Comparison of ENCODE assay signal across 7 mouse cellular contexts in the genomic region with DNA sequence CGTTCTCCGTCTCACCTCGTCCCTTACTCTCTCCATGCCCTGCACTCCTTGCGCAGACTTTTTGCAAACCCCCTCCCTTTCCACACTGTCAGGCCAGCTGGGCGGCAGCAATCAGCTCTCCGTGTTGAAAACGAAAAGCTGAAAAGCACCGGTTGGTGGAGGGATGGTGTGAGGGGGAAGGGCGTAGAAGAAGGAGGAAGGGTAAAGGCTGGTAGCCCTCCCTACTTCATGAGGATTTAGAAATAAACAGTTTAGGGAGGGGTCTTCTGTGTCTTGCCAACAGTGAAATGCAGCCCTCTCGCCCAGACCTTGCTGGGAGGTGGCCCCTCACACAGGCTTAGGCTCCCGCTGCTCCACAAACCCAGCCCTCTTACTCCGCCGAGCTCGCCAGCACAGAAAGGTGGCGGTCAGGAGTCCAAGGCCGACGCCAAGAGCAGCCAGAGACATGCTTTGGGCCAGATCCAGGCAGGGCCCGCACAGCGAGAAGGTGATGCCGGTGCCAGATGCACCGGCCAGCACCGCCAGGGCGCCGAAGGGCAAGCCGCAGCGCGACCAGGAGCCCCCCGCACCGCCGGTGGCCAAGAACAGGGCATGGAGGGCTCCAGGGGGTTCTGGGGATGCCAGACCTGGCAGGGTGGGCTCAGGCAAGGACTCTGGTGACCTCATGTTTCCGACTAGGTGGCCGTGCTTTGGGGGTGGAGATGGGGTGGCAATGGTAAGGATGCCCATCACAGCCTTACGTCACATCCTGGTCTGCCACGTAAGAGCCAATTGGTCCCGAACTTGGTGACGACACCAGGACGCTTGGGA. TPM values are rescaled to one million over a fixed set of nuclear protein-coding genes. Genes with fewer than 3 reads are reported as not detected.
DNase-seq lines count a peak whose midpoint lies in the region; ATAC-seq lines count a peak whose summit lies in the region.

No protein-coding gene starts in this region.

- H3K27me3 ChIP-seq in forebrain, embryonic 11.5 days (ENCODE audit: control insufficient read depth, insufficient read depth, low read length) = peaks cover 18% of the 10 kb centered on the region
- peaks cover 38% of the 10 kb centered on the region for H3K27me3 ChIP-seq in hindbrain, embryonic 10.5 days (ENCODE audit: insufficient read depth, poor library complexity, severe bottlenecking)
- H3K27me3 ChIP-seq in lung, embryonic 15.5 days = peaks cover 18% of the 10 kb centered on the region; the same call in 1 of the 2 replicates

- no peaks in the 10 kb centered on the region for H3K9me3 ChIP-seq in forebrain, embryonic 11.5 days (ENCODE audit: control insufficient read depth, low read length)
- H3K9me3 ChIP-seq in hindbrain, embryonic 10.5 days = no peaks in the 10 kb centered on the region
- no peaks in the 10 kb centered on the region for H3K9me3 ChIP-seq in lung, embryonic 15.5 days

- H3K36me3 ChIP-seq in forebrain, embryonic 11.5 days (ENCODE audit: control insufficient read depth, insufficient read depth, low read length) = peaks cover 10% of the 10 kb centered on the region
- peaks cover 27% of the 10 kb centered on the region for H3K36me3 ChIP-seq in hindbrain, embryonic 10.5 days
- peaks cover 16% of the 10 kb centered on the region for H3K36me3 ChIP-seq in lung, embryonic 15.5 days

- H3K27ac ChIP-seq in forebrain, embryonic 11.5 days (ENCODE audit: low read depth, low read length) = 0 out of 2 replicates have a peak overlapping the region, but pooled peaks have one; percentile 14
- peak overlapping the region; percentile 90 for H3K27ac ChIP-seq in hindbrain, embryonic 10.5 days
- peak overlapping the region; percentile 74 for H3K27ac ChIP-seq in lung, embryonic 15.5 days

- H3K4me2 ChIP-seq in forebrain, embryonic 11.5 days (ENCODE audit: low read depth, low read length, severe bottlenecking) = peak overlapping the region; percentile 90
- H3K4me2 ChIP-seq in lung, embryonic 15.5 days = peak overlapping the region; percentile 96

- H3K4me1 ChIP-seq in forebrain, embryonic 11.5 days (replicated peaks; ENCODE audit: control insufficient read depth, insufficient read depth, low read length) = peaks cover 27% of the 10 kb centered on the region
- peaks cover 59% of the 10 kb centered on the region for H3K4me1 ChIP-seq in hindbrain, embryonic 10.5 days (replicated peaks)
- peaks cover 52% of the 10 kb centered on the region for H3K4me1 ChIP-seq in lung, embryonic 15.5 days

- H3K9ac ChIP-seq in forebrain, embryonic 11.5 days (ENCODE audit: low read length) = peak overlapping the region; percentile 74
- peak overlapping the region; percentile 65 for H3K9ac ChIP-seq in lung, embryonic 15.5 days

- peak; percentile 73 for DNase-seq in Muller cell, postnatal 12 days (ENCODE audit: inconsistent ontology term)
- peak; percentile 80 for DNase-seq in brain, embryonic 18.5 days (ENCODE audit: low read depth, low spot score)
- peak; percentile 85 for DNase-seq in forebrain, embryonic 11.5 days (ENCODE audit: low spot score)
- peak; percentile 81 for DNase-seq in hindbrain, embryonic 10.5 days (ENCODE audit: low spot score)
- DNase-seq in layer of hippocampus, adult 9-11 months = peak; percentile 92
- peak; percentile 89 to 95 for DNase-seq in right cerebral cortex, adult 2 months (ENCODE audit: low spot score in 2 of 2)

- 2% methylated on average over 37 of the region's 37 CpGs for WGBS in forebrain, embryonic 11.5 days
- 2% methylated on average over 37 of the region's 37 CpGs for WGBS in hindbrain, embryonic 10.5 days
- 2% methylated on average over 37 of the region's 37 CpGs for WGBS in lung, embryonic 15.5 days

- H3K4me3 ChIP-seq in forebrain, embryonic 11.5 days (ENCODE audit: low read depth, low read length) = peak overlapping the region; percentile 46
- H3K4me3 ChIP-seq in hindbrain, embryonic 10.5 days = peak overlapping the region; percentile 72
- peak overlapping the region; percentile 45 for H3K4me3 ChIP-seq in lung, embryonic 15.5 days

- ATAC-seq in forebrain, embryonic 11.5 days (replicated peaks; ENCODE audit: low FRiP score) = peak; percentile 59
- ATAC-seq in lung, embryonic 15.5 days (ENCODE audit: borderline replicate concordance, extremely low read depth, low FRiP score, low TSS enrichment) = no peak; the same call in 1 of the 2 replicates

RNA-seq across cellular contexts. Expression of a gene that starts 2.5 kb away (rescaled TPM):
- polyA plus RNA-seq in forebrain, embryonic 11.5 days (2014; fragmentation: Nextera tagmentation; extraction: Ambion mirVana) = 3.8 and 4.9 TPM in 2 replicates
- polyA plus RNA-seq in hindbrain, embryonic 10.5 days (2016; fragmentation: Nextera tagmentation; extraction: Ambion mirVana) = 4.8 and 7.3 TPM in 2 replicates
- polyA plus RNA-seq in lung, embryonic 15.5 days (2015; fragmentation: Nextera tagmentation; extraction: Ambion mirVana) = 6.1 and 6.7 TPM in 2 replicates

RNA-seq across cellular contexts. Expression of a gene that starts 6.5 kb away (rescaled TPM):
- 8.3 and 8.4 TPM in 2 replicates for polyA plus RNA-seq in forebrain, embryonic 11.5 days (2014; fragmentation: Nextera tagmentation; extraction: Ambion mirVana)
- 6.0 and 6.4 TPM in 2 replicates for polyA plus RNA-seq in hindbrain, embryonic 10.5 days (2016; fragmentation: Nextera tagmentation; extraction: Ambion mirVana)
- 4.7 and 5.4 TPM in 2 replicates for polyA plus RNA-seq in lung, embryonic 15.5 days (2015; fragmentation: Nextera tagmentation; extraction: Ambion mirVana)

RNA-seq across cellular contexts. Expression of a gene that starts 8.8 kb away (rescaled TPM):
- 17.7 and 19.2 TPM in 2 replicates for polyA plus RNA-seq in forebrain, embryonic 11.5 days (2014; fragmentation: Nextera tagmentation; extraction: Ambion mirVana)
- polyA plus RNA-seq in hindbrain, embryonic 10.5 days (2016; fragmentation: Nextera tagmentation; extraction: Ambion mirVana) = 19.3 and 22.4 TPM in 2 replicates
- 11.5 and 12.4 TPM in 2 replicates for polyA plus RNA-seq in lung, embryonic 15.5 days (2015; fragmentation: Nextera tagmentation; extraction: Ambion mirVana)

RNA-seq across cellular contexts. Expression of a gene that starts 39.4 kb away (rescaled TPM):
- polyA plus RNA-seq in forebrain, embryonic 11.5 days (2014; fragmentation: Nextera tagmentation; extraction: Ambion mirVana) = 117 and 120 TPM in 2 replicates
- 97.9 and 115 TPM in 2 replicates for polyA plus RNA-seq in hindbrain, embryonic 10.5 days (2016; fragmentation: Nextera tagmentation; extraction: Ambion mirVana)
- 71.7 and 77.0 TPM in 2 replicates for polyA plus RNA-seq in lung, embryonic 15.5 days (2015; fragmentation: Nextera tagmentation; extraction: Ambion mirVana)

RNA-seq across cellular contexts. Expression of a gene that starts 42.3 kb away (rescaled TPM):
- polyA plus RNA-seq in forebrain, embryonic 11.5 days (2014; fragmentation: Nextera tagmentation; extraction: Ambion mirVana) = 394 and 453 TPM in 2 replicates
- polyA plus RNA-seq in hindbrain, embryonic 10.5 days (2016; fragmentation: Nextera tagmentation; extraction: Ambion mirVana) = 488 and 579 TPM in 2 replicates
- polyA plus RNA-seq in lung, embryonic 15.5 days (2015; fragmentation: Nextera tagmentation; extraction: Ambion mirVana) = 447 and 455 TPM in 2 replicates

Comparison
In these comparisons a context has a peak if more than half of its experiments do, and no peak if none do; other contexts are left out.
1. H3K27ac ChIP-seq: peak in every context shown above with its lines; median percentile 90 in hindbrain, embryonic 10.5 days; 74 in lung, embryonic 15.5 days; 14 in forebrain, embryonic 11.5 days.